Mouse (Mus musculus): ENCODE measurements around the gene Tshz2. TPM values are rescaled to one million over a fixed set of nuclear protein-coding genes. Genes with fewer than 3 reads are reported as not detected.
"Not testable (repeated sequence)": the region's sequence is repeated elsewhere in the genome, so short reads cannot be mapped to it uniquely, and the experiment has no call there.

Tshz2 gene
- polyA plus RNA-seq (2015; fragmentation: Nextera tagmentation; extraction: Ambion mirVana) = 18.1 and 22.7 TPM in 2 replicates

DNA sequence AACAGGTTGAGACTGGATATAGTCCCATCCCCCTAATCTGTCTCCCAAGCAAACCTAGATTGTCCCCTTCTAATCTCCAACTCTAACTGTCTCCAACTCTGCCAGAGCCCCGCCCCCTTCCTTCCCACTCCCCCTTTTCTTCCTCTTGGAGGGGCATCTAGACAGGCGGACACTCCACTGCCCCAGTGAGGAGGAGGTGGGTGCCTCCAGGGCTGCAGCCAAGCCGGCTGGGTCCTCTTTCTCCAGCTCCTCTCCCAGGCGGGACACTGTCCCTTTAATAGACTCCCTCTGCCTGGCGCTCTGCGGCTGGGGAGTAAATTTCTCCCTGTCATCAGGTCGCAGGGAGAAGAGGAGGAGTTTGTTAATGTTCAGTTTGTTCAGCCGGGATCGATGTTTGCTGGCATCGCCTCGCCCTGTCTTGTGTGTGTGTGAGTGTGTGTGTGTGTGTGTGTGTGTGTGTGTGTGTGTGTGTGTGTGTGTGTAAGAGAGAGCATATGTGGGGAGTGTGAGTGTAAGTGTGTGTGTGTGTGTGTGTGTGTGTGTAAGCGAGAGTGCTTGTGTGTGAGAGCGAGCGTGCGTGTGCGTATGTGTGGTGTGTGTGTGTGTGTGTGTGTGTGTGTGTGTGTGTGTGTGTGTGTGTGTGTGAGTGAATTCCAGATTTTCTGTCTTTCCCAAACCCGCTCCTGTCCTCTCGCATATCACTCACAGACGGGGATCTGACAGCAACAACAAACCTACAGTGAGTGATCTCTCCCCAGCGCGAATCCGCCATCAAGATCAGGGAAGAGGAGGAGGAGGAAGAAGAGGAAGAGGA lies at the start of gene Tshz2:
Gene Tshz2 (plus strand): TSS at position 676 of the 814 bp plus-strand sequence.
- WGBS = 2% methylated on average over 21 of the region's 22 CpGs
- peak within 1 kb of the TSS; percentile 67 for H3K9ac ChIP-seq
- H3K27me3 ChIP-seq (replicated peaks) = no peaks in the 10 kb centered on the region

DNA sequence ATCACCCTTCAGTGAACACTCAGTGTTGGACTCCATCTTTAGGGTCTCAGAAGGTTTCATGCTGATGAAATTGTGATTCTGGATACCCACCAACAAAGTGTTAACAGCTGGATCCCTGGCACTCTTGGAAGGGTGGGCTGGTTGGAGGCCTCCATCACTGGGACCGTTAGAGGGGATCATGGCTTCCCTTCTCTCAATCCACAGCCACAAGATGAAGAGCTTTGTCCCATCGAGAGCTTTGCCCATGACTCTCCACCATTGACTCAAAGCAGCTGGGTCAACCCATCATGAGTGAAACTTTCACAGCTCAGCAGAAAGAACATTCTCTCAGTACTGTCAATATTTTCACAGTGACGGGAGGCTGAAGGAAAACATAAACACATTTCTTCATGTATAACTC lies 49.3 kb upstream of the Tshz2 start:
- Histone ChIP-seq H3K36me3 (replicated peaks) (no peaks in the 10 kb centered on the region), H3K27me3 (replicated peaks) (no peaks in the 10 kb centered on the region), H3K4me2 (no peak overlapping the region), H3K4me3 (no peak overlapping the region), H3K9ac (no peak overlapping the region), H3K27ac (no peak overlapping the region), H3K9me3 (no peaks in the 10 kb centered on the region), H3K4me1 (peaks cover 18% of the 10 kb centered on the region)
- ATAC-seq (replicated peaks) = no peak
- WGBS = 92% methylated on average over 3 of the region's 3 CpGs

More for the DNA sequence above, at the start of gene Tshz2:
- Histone ChIP-seq H3K4me2 (peak within 1 kb of the TSS; percentile 97), H3K27ac (peak within 1 kb of the TSS; percentile 75), H3K36me3 (replicated peaks) (no peaks in the 10 kb centered on the region), H3K4me1 (peaks cover 29% of the 10 kb centered on the region), H3K9me3 (no peaks in the 10 kb centered on the region), H3K4me3 (peak within 1 kb of the TSS; percentile 68)
- ATAC-seq (replicated peaks) = peak; percentile 79

DNA sequence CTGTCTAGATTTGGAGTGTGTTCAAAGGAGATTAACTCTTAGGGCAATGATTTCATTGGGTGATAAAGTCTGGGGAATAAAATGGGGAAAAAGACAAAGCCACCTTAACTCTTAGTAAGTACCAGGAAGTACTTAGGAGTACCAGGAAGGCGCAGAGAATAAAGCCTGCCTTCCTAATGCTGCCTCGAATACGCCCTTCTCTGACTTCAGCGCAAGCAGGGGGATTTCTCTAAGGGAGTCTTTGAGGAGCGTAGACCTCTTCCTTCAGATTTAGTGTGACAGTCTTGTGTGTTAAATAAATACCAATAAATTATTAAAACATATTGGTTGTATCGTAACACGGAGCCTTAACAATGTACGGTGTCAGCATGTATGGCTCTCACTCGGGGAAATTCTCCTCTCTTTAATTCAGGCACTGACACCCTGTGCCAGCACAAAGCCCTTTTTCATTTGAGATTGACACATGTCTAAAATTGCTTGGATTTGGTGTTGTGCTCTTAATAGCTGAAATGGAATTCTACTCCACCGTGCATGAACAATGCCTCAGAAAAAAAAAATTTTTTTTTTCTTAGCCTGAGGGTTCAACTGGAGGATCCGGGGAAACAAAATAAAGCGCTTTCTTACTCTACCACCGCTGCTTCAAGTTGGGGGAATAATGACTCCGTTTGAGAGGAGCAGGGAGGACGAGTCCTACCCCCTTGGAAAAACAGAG lies 47.9 kb upstream of the Tshz2 start:
- no peaks in the 10 kb centered on the region for H3K9me3 ChIP-seq
- H3K4me1 ChIP-seq = peaks cover 18% of the 10 kb centered on the region
- H3K4me2 ChIP-seq = peak overlapping the region; percentile 5; the same call in 1 of the 2 replicates
- H3K27me3 ChIP-seq (replicated peaks) = no peaks in the 10 kb centered on the region
- no peak overlapping the region for H3K9ac ChIP-seq
- H3K4me3 ChIP-seq = no peak overlapping the region
- WGBS = 28% methylated on average over 15 of the region's 15 CpGs
- H3K27ac ChIP-seq = peak overlapping the region; percentile 48
- ATAC-seq (replicated peaks) = 0 out of 2 replicates have a peak, but pooled peaks have one; percentile 30
- no peaks in the 10 kb centered on the region for H3K36me3 ChIP-seq (replicated peaks)

DNA sequence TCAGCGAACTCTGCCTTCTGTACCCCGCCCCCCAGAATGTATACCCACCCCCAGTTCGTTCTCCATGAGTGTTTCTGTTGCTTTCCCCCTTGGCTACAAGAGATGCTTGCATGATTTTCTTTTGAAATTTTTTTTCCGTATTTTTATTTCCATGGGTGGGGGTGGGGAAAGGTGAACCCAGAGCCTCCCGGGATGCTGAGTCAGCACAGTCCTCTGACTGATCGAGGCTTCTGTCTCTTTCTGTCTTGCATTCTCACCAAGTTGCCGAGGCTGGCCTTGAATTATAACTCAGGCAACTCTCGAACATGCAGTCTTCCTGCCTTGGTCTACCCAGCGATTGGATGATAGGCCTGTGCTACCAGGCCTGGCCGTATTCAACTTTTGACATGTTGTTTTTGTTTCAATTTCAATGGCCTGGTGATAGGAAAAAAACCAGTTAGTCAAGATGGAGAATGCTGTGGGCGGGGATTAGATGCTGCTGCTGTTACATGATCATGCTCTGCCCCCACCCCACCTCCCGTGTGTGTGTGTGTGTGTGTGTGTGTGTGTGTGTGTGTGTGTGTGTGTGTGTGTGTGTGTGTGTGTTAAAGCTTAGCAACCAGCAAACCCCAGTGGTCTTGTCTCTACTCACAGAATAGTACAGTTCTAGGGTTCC lies 47.1 kb upstream of the Tshz2 start:
- Histone ChIP-seq H3K4me1 (peaks cover 18% of the 10 kb centered on the region), H3K9ac (no peak overlapping the region), H3K4me3 (no peak overlapping the region), H3K4me2 (no peak overlapping the region), H3K27me3 (replicated peaks) (no peaks in the 10 kb centered on the region), H3K36me3 (replicated peaks) (no peaks in the 10 kb centered on the region), H3K9me3 (no peaks in the 10 kb centered on the region), H3K27ac (peak overlapping the region; percentile 48)
- 74% methylated on average over 12 of the region's 12 CpGs for WGBS
- no peak for ATAC-seq (replicated peaks)

DNA sequence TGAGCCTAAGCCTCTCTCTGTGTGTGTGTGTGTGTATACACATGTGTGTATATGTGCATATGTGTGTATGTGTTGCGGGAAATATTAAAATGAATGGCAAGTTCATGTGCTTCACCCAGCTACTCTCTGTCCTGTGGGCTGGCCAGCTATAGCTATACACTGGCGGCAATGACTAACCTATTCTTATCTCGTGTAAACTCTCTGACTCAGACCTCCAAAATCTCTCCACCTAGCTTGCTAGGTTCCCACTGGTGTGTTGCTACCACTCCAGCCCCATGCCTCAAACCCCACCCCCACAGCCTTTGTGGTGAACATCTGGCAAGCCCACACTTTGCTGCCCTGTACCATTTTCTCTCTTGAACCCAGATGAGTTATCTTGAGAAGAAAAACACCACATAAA lies 46.1 kb upstream of the Tshz2 start:
- Histone ChIP-seq H3K9me3 (no peaks in the 10 kb centered on the region), H3K9ac (no peak overlapping the region), H3K27ac (no peak overlapping the region), H3K4me3 (no peak overlapping the region), H3K27me3 (replicated peaks) (no peaks in the 10 kb centered on the region), H3K4me1 (peaks cover 18% of the 10 kb centered on the region), H3K4me2 (no peak overlapping the region), H3K36me3 (replicated peaks) (no peaks in the 10 kb centered on the region)
- whole genome bisulfite sequencing = 84% methylated on average over 3 of the region's 3 CpGs
- ATAC-seq (replicated peaks) = no peak

DNA sequence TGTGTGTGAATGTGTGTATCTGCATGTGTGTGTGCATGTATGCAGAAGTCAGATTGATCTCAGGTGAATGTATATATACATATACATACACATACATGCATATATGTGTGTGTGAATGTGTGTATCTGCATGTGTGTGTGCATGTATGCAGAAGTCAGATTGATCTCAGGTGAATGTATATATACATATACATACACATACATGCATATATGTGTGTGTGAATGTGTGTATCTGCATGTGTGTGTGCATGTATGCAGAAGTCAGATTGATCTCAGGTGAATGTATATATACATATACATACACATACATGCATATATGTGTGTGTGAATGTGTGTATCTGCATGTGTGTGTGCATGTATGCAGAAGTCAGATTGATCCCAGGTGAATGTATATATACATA lies 45.2 kb upstream of the Tshz2 start, which contains the start of gene Gm11011:
Gene Gm11011 (minus strand): TSS at position 101 of the 400 bp plus-strand sequence.
- H3K36me3 ChIP-seq (replicated peaks); H3K4me2 ChIP-seq; H3K27ac ChIP-seq; H3K27me3 ChIP-seq (replicated peaks); H3K9me3 ChIP-seq; ATAC-seq (replicated peaks); H3K4me3 ChIP-seq; H3K9ac ChIP-seq: not testable (repeated sequence)
- H3K4me1 ChIP-seq = peaks cover 18% of the 10 kb centered on the region

DNA sequence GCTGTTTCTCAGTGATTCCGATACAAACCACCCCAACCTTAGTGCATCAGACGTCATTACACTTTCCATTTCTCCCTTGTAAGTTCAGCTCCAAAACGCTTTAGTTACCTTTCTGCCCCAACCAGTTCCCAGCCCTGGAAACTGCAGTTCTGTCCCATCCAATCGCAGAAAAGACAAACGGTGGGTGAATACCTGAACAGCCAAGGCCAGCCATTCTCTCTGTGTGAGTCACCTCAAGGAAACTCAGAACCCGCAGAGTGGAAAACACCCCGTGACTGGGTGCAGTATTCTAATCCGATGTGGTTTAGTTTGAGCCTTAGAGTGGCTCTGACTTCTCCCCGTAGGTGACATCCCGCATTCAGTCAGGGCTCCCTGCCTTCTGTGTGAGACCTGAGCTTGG lies 43.1 kb upstream of the Tshz2 start:
- Histone ChIP-seq H3K27me3 (replicated peaks) (no peaks in the 10 kb centered on the region), H3K36me3 (replicated peaks) (no peaks in the 10 kb centered on the region), H3K27ac (no peak overlapping the region), H3K9ac (no peak overlapping the region), H3K9me3 (no peaks in the 10 kb centered on the region), H3K4me1 (peaks cover 11% of the 10 kb centered on the region), H3K4me3 (no peak overlapping the region), H3K4me2 (no peak overlapping the region)
- ATAC-seq (replicated peaks) = no peak
- 93% methylated on average over 10 of the region's 10 CpGs for WGBS

DNA sequence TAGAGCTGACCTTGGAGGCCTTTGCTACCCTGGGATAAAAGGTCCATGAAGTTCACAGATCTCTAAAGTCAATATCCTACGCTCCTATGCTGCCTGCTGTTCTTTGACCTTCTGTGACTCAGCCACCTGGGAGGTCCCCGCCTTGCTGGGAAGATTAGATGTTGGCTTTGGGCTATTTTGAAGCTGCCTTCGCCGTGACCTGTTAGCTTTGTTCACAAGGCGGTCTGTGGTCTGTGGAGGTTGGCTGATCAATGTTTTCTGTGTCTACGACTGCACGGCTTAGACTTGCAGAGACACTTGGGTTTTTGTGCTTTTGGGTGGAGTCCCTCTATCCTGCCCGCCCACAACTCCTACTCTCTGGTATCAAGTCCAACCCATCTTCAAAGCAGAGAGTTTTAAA lies 42.4 kb upstream of the Tshz2 start:
- no peak overlapping the region for H3K4me2 ChIP-seq
- no peaks in the 10 kb centered on the region for H3K36me3 ChIP-seq (replicated peaks)
- H3K9ac ChIP-seq = no peak overlapping the region
- ATAC-seq (replicated peaks) = no peak
- H3K9me3 ChIP-seq = no peaks in the 10 kb centered on the region
- no peak overlapping the region for H3K27ac ChIP-seq
- WGBS = 71% methylated on average over 8 of the region's 8 CpGs
- peaks cover 4% of the 10 kb centered on the region for H3K4me1 ChIP-seq
- no peak overlapping the region for H3K4me3 ChIP-seq
- H3K27me3 ChIP-seq (replicated peaks) = no peaks in the 10 kb centered on the region

DNA sequence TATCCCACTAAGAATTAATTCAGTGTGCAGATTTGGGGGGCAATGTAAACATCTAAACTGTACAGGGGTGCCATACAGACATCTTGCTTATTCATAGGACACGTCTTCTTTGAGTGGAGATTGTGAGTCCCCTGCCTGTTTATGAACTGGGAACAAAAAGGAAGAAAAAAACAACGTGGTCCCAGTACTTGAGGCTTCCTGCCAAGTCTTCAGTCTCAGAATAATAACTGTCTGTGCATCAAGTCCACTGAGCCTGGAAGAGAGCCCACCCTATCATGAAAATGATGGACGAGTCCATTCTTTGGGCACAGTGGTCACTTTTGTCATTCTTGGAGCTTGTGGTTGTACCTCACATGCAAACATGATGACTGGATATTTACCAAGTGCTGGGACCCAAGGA lies 39.1 kb upstream of the Tshz2 start:
- H3K9ac ChIP-seq = no peak overlapping the region
- no peaks in the 10 kb centered on the region for H3K27me3 ChIP-seq (replicated peaks)
- H3K4me2 ChIP-seq = no peak overlapping the region
- H3K4me3 ChIP-seq = no peak overlapping the region
- ATAC-seq (replicated peaks) = no peak
- WGBS = 54% methylated on average over 3 of the region's 3 CpGs
- H3K36me3 ChIP-seq (replicated peaks) = no peaks in the 10 kb centered on the region
- H3K4me1 ChIP-seq = 0 out of 2 replicates have a peak, but pooled peaks cover 4% of the 10 kb centered on the region
- H3K27ac ChIP-seq = no peak overlapping the region
- H3K9me3 ChIP-seq = no peaks in the 10 kb centered on the region

DNA sequence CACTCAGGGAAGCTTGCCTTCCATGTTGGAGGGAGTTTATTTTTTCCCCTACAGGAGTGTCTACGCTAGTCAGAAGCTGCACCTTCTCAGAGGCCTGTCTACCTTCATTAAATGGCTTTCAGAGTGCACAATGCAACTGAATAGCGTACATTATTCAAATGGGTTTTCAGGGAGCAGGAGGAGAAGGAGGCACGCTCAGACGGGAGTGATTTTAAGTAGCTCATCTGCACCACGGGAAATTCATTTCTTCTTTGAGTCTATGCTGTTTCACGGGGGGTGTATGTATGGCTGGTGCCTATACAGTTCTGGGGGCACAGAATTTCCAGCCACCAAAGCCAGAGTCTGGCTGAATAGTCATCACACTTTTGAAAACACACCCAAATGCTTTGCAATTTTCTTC lies 35.5 kb upstream of the Tshz2 start:
- ATAC-seq (replicated peaks) = no peak
- WGBS = 31% methylated on average over 6 of the region's 6 CpGs

DNA sequence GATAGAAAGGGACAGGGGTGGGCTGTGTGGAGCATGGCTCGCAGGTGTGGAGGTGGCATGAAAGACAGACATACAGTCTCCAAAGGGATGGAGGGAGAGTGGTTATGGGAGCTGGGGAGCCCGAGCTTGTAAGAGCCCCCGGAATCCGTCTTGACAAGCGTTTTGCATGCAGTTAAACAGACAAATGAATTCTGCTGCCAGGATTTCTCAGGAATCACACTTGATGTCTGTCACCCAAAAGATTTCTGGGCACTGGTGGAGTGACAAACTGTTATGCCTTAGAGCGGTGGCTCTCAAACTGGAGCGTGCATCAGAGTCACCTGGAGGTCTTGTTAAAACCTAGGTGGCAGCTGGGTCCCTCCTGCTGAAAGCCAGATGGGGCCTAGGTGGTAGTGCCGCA lies 34.8 kb upstream of the Tshz2 start:
- Histone ChIP-seq H3K36me3 (replicated peaks) (no peaks in the 10 kb centered on the region), H3K27ac (no peak overlapping the region), H3K9me3 (no peaks in the 10 kb centered on the region), H3K4me2 (no peak overlapping the region), H3K4me1 (peaks cover 9% of the 10 kb centered on the region; the same call in 1 of the 2 replicates), H3K27me3 (replicated peaks) (no peaks in the 10 kb centered on the region), H3K9ac (no peak overlapping the region), H3K4me3 (no peak overlapping the region)
- WGBS = 75% methylated on average over 8 of the region's 8 CpGs
- no peak for ATAC-seq (replicated peaks)

More for the DNA sequence above, 35.5 kb upstream of the Tshz2 start:
- Histone ChIP-seq H3K9me3 (no peaks in the 10 kb centered on the region), H3K36me3 (replicated peaks) (no peaks in the 10 kb centered on the region), H3K4me3 (no peak overlapping the region), H3K4me2 (no peak overlapping the region), H3K27ac (peak overlapping the region; percentile 45; the same call in 1 of the 2 replicates), H3K9ac (no peak overlapping the region), H3K4me1 (peaks cover 9% of the 10 kb centered on the region; the same call in 1 of the 2 replicates), H3K27me3 (replicated peaks) (no peaks in the 10 kb centered on the region)

DNA sequence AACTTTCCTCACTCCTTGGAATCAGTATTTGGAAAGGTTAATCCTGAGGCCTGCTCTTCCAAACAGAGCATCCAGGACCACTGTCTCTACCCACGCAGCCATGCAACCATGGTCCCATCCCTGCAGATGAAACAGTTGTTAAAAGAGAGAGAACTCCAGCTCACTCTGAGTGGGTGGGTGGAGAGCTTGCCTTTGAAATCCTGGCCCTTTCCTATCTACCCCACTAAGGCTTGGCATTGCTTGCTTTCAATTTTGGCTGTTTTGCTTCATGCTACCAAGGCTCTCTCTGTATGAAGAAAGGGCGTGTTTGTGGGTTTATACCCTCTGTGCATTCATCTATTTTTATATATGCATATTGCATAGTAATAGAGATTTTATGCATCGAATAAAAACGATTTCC lies 33.2 kb upstream of the Tshz2 start:
- H3K4me1 ChIP-seq = peaks cover 9% of the 10 kb centered on the region; the same call in 1 of the 2 replicates
- ATAC-seq (replicated peaks) = no peak
- H3K9ac ChIP-seq = no peak overlapping the region
- H3K4me3 ChIP-seq = no peak overlapping the region
- no peaks in the 10 kb centered on the region for H3K27me3 ChIP-seq (replicated peaks)
- H3K36me3 ChIP-seq (replicated peaks) = no peaks in the 10 kb centered on the region
- 75% methylated on average over 4 of the region's 4 CpGs for WGBS
- no peak overlapping the region for H3K27ac ChIP-seq
- H3K9me3 ChIP-seq = no peaks in the 10 kb centered on the region
- no peak overlapping the region for H3K4me2 ChIP-seq
